Mouse (Mus musculus) neural tube, embryonic 12.5 days (tissue): Measurements from ENCODE around the gene Fam221b. TPM values are rescaled to one million over a fixed set of nuclear protein-coding genes. Genes with fewer than 3 reads are reported as not detected.

Source experiments
- ATAC-seq: fragments of 200-750 bp; cut with Nextera tagmentation; 2 replicates; pipeline ENCODE4 v1.8.0; 2017; ENCODE audit warnings: low read depth, mild to moderate bottlenecking, moderate TSS enrichment, moderate library complexity; ENCODE audit not compliant: low FRiP score
- H3K27ac ChIP-seq: fragments of 300-500 bp; sonication (generic); 2 replicates; pipeline ENCODE4 v1.5.1; 2016
- H3K27me3 ChIP-seq: fragments of 300-500 bp; sonication (generic); replicated peaks from 2 replicates; pipeline ENCODE4 v1.6.1; 2016; ENCODE audit warnings: mild to moderate bottlenecking
- H3K36me3 ChIP-seq: fragments of 300-500 bp; sonication (generic); 2 replicates; pipeline ENCODE4 v1.6.1; 2016; ENCODE audit warnings: mild to moderate bottlenecking
- H3K4me1 ChIP-seq: fragments of 300-500 bp; sonication (generic); 2 replicates; pipeline ENCODE4 v1.6.1; 2016
- H3K4me2 ChIP-seq: fragments of 300-500 bp; sonication (generic); replicated peaks from 2 replicates; pipeline ENCODE4 v1.6.1; 2016; ENCODE audit warnings: mild to moderate bottlenecking
- H3K4me3 ChIP-seq: fragments of 300-500 bp; sonication (generic); 2 replicates; pipeline ENCODE4 v1.5.1; 2016
- H3K9ac ChIP-seq: fragments of 300-500 bp; sonication (generic); 2 replicates; pipeline ENCODE4 v1.6.1; 2016; ENCODE audit warnings: mild to moderate bottlenecking
- H3K9me3 ChIP-seq: fragments of 300-500 bp; sonication (generic); 2 replicates; pipeline ENCODE4 v1.6.1; 2016; ENCODE audit warnings: mild to moderate bottlenecking
- WGBS: fragments of 180-500 bp; shearing (Covaris S2); methylation state at CpG from one replicate; pipeline ENCODE4 v1.1.7; 2016; 5-methylcytosine and 5-hydroxymethylcytosine counted together
- polyA plus RNA-seq: library from polyadenylated mRNA; unstranded; fragments of >200 nt; fragmentation: Nextera tagmentation; extraction: Ambion mirVana; gene quantifications from 2 replicates; pipeline ENCODE4 v1.2.1, GENCODE M21; 2016

Fam221b gene
- polyA plus RNA-seq, 1 experiment from 2014 or later: 3.2 TPM

DNA sequence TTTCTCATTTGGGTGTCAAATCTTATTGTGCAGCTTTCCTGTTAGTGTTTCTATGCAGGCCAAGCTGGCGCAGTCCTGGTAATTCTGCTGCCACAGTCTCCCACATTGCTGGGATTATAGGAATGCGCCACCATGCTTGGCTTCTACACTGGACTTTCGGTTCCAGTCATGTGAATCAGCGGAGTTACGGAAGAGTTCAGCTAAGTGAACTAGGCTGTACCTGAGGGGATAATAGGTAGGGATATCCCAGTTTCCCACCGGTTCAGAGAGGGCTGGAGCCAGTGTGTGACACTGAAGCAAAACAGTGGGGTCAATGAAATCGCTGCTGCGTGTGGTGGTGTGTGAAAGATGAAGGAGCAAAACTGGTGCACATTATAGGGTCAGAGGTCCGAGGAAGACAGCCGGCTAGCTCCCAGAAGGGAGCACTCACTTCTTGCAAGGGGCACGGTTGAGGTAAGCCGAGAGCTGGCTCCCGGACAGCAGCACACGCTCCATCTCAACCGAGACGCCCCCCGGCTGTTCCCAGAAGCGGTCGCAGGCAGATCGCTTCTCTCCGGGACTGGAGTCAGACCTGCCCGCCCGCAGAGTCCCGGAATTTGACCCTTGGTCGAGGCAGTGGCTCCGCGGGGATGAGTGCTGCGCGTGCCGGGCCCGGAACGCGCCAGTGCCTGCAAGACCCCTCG, 13.1 kb downstream of the Fam221b start:
- Histone ChIP-seq H3K4me2 (peak overlapping the region; percentile 85), H3K4me3 (peak overlapping the region; percentile 81), H3K4me1 (peaks cover 20% of the 10 kb centered on the region), H3K27me3 (0 out of 2 replicates have a peak, but pooled peaks cover 3% of the 10 kb centered on the region), H3K27ac (peak overlapping the region; percentile 87), H3K9ac (peak overlapping the region; percentile 90), H3K36me3 (peaks cover 9% of the 10 kb centered on the region; the same call in 1 of the 2 replicates), H3K9me3 (no peaks in the 10 kb centered on the region)
- peak; percentile 56 for ATAC-seq
- 6% methylated on average over 34 of the region's 34 CpGs for WGBS

- H3K27me3 ChIP-seq: no peaks in the 10 kb centered on the region
- H3K36me3 ChIP-seq: peaks cover 27% of the 10 kb centered on the region
- no peak within 1 kb of the TSS for H3K9ac ChIP-seq
- no peak for ATAC-seq
- 0 out of 2 replicates have a peak within 1 kb of the TSS, but pooled peaks have one; percentile 12 for H3K4me3 ChIP-seq
- H3K9me3 ChIP-seq: peaks cover 7% of the 10 kb centered on the region; the same call in 1 of the 2 replicates
- 21% methylated on average over 24 of the region's 24 CpGs for WGBS
- H3K4me1 ChIP-seq: peaks cover 20% of the 10 kb centered on the region
- H3K27ac ChIP-seq: no peak within 1 kb of the TSS
- H3K4me2 ChIP-seq: peak within 1 kb of the TSS; percentile 54
Measured at GRCm38 (mm10) chr4:43653161-43654015, 15.6 kb downstream of the Fam221b start, which contains the start of gene Spag8. TSS of gene Spag8 (minus strand) at chr4:43653594.

DNA sequence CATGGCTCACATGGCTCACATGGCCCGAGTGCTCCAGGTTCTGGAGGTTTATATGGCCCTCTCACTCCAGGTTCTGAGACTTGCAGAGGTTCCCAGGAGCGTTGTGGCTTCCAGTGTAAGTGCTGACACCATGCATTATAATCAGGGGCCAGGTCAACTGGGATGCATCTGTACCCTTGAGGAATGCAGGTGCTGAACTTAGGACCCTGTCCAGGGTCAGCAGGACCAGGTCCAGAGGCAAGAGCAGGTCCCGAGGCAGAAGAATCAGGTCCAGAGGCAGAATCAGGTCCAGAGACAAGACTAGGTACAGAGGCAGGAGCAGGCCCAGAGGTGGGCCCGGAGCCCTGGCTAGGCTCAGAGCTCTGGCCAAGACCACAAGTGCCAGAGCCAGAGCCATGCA, 16.2 kb downstream of the Fam221b start:
- peaks cover 20% of the 10 kb centered on the region for H3K4me1 ChIP-seq
- no peak overlapping the region for H3K9ac ChIP-seq
- no peak overlapping the region for H3K4me3 ChIP-seq
- H3K27ac ChIP-seq: no peak overlapping the region
- H3K9me3 ChIP-seq: peaks cover 7% of the 10 kb centered on the region; the same call in 1 of the 2 replicates
- peak overlapping the region; percentile 54 for H3K4me2 ChIP-seq
- no peak for ATAC-seq
- WGBS: 92% methylated on average over 4 of the region's 4 CpGs
- no peaks in the 10 kb centered on the region for H3K27me3 ChIP-seq
- peaks cover 31% of the 10 kb centered on the region for H3K36me3 ChIP-seq

GRCm38 (mm10) chr4:43649783-43650182, 19.2 kb downstream of the Fam221b start:
- Histone ChIP-seq H3K4me2 (no peak overlapping the region), H3K27ac (no peak overlapping the region), H3K36me3 (peaks cover 39% of the 10 kb centered on the region), H3K27me3 (no peaks in the 10 kb centered on the region), H3K4me3 (no peak overlapping the region), H3K9me3 (peaks cover 7% of the 10 kb centered on the region; the same call in 1 of the 2 replicates), H3K9ac (no peak overlapping the region), H3K4me1 (peaks cover 10% of the 10 kb centered on the region)
- no peak for ATAC-seq
- WGBS: 98% methylated on average over 3 of the region's 3 CpGs

DNA sequence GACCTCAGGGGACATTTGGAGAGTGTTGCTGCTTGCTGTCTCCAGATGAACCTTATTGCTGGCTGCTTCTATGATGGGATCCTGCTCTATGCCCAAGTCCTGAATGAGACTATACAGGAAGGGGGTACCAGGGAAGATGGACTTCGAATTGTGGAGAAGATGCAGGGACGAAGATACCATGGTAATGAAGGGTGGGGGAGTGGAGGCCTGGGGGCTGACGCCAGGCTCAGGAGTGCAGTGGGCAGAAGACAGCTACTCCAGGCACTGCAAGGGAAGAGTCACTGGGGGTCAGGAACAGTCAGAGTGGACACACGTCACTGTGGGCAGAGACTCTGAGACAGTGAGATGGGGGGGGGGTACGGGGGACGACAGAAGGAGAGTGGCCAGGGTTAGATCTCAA, 28.5 kb downstream of the Fam221b start:
- Histone ChIP-seq H3K9ac (no peak overlapping the region), H3K27ac (no peak overlapping the region), H3K9me3 (no peaks in the 10 kb centered on the region), H3K4me2 (no peak overlapping the region), H3K27me3 (no peaks in the 10 kb centered on the region), H3K36me3 (peaks cover 19% of the 10 kb centered on the region), H3K4me1 (no peaks in the 10 kb centered on the region), H3K4me3 (no peak overlapping the region)
- 86% methylated on average over 6 of the region's 6 CpGs for WGBS
- no peak for ATAC-seq

DNA sequence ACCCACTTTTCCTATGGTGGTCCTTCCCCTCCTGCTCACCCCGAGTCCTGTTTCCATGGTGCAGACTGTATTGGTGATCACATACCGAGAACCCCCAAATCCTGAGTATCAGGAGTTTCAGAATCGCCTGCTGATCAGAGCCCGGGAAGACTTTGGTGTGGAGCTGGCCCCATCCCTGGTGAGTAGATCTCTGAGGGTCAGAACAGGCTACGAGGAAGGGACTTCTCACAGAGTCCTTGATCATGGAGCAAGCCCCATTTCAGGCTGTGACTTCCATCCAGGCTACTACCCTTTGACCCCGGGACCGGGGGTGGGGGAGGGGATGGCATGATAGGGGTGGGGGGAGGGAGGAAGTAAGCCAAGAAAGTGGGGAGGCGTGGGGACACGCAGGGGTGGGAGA, 28.9 kb downstream of the Fam221b start:
- Histone ChIP-seq H3K27me3 (no peaks in the 10 kb centered on the region), H3K36me3 (peaks cover 19% of the 10 kb centered on the region), H3K4me2 (no peak overlapping the region), H3K9ac (no peak overlapping the region), H3K4me1 (no peaks in the 10 kb centered on the region), H3K4me3 (no peak overlapping the region), H3K27ac (no peak overlapping the region), H3K9me3 (no peaks in the 10 kb centered on the region)
- no peak for ATAC-seq
- 78% methylated on average over 9 of the region's 9 CpGs for WGBS

DNA sequence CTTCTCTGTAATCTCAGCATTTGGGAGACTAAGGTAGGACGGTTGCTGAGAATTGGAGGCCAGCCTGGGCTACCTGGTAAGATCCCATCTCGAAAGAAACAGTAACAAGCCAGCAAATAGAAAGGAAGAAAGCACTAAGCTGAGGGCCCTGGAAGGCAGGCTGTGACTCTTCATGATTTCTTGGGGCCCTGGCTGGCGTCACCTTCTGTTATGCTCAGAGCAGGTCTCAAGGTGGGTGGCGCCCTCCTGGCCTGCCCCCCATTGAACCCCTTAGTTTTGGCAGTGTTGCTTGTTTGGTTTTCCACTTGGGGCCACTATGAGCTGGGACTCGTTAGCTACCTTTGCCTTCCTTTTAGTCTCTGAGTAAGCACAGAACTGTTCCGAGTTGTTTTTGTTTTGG, 32.2 kb downstream of the Fam221b start:
- WGBS: 77% methylated on average over 6 of the region's 6 CpGs
- no peak overlapping the region for H3K4me3 ChIP-seq
- no peaks in the 10 kb centered on the region for H3K9me3 ChIP-seq
- H3K27me3 ChIP-seq: no peaks in the 10 kb centered on the region
- H3K36me3 ChIP-seq: peaks cover 5% of the 10 kb centered on the region; the same call in 1 of the 2 replicates
- peak overlapping the region; percentile 92; the same call in 1 of the 2 replicates for H3K4me2 ChIP-seq
- no peak overlapping the region for H3K9ac ChIP-seq
- no peak overlapping the region for H3K27ac ChIP-seq
- H3K4me1 ChIP-seq: peaks cover 26% of the 10 kb centered on the region
- no peak for ATAC-seq

DNA sequence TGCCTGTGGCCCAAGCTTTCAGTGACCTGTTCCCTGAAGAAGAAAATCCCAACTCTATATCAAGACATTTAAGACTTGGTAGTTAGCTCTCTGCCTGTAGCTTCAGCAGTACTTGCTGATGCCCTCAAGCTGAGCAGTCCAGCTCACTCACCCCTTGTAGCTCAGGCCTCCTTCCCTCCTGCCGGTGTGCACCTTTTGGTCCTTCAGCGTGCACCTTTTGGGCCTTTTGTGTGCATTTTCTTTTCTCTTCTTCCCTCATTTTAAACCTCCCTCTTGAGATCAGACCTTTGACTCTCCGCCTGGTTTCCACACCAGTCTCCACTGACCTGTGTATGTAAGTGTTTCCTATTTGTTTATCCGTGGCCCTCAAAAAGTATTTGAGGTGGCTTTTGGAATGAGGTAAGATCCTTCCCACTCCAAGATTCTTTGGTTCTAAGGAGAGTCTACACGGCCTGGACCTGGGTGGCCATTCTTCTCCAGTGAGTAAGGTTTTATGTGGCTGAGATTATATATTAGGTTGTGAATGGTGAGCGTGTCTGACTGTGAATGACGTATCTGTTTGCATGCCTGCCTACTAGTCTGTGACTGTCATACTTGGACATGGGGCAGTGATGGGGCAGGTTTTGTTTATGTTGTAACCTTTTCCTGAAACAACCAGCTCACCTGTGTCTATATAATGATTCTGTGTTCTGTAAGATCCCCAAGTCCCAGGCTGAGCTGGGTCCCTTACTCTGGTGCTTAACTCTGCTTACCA, 34.1 kb downstream of the Fam221b start:
- Histone ChIP-seq H3K27ac (no peak overlapping the region), H3K4me3 (no peak overlapping the region), H3K9ac (0 out of 2 replicates have a peak overlapping the region, but pooled peaks have one; percentile 26), H3K27me3 (no peaks in the 10 kb centered on the region), H3K9me3 (no peaks in the 10 kb centered on the region), H3K4me1 (peaks cover 30% of the 10 kb centered on the region), H3K36me3 (no peaks in the 10 kb centered on the region), H3K4me2 (peak overlapping the region; percentile 92)
- no peak for ATAC-seq
- 87% methylated on average over 7 of the region's 7 CpGs for WGBS

GRCm38 (mm10) chr4:43633736-43634135, 35.2 kb downstream of the Fam221b start:
- Histone ChIP-seq H3K4me3 (0 out of 2 replicates have a peak overlapping the region, but pooled peaks have one; percentile 11), H3K9me3 (no peaks in the 10 kb centered on the region), H3K27ac (no peak overlapping the region), H3K9ac (no peak overlapping the region), H3K4me2 (peak overlapping the region; percentile 92), H3K27me3 (no peaks in the 10 kb centered on the region), H3K36me3 (no peaks in the 10 kb centered on the region), H3K4me1 (peaks cover 30% of the 10 kb centered on the region)
- no peak for ATAC-seq
- 93% methylated on average over 2 of the region's 2 CpGs for WGBS

DNA sequence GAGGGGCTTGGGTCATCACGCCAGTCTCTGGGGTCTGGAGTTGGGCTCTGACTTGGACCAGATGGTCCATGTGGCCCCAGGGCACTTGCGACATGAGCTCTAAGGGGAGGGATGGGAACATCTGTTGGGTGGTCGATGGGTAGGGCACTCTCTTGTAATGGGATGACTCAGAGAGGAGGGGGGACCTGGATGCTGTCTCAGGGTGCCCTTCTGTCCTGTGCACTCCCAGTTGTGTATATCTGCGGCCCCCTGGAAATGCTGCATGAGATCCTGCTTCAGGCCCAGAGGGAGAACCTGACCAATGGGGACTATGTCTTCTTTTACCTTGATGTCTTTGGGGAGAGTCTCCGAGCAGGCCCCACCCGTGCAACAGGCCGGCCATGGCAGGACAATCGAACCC, 35.6 kb downstream of the Fam221b start:
- H3K36me3 ChIP-seq: no peaks in the 10 kb centered on the region
- no peak for ATAC-seq
- 66% methylated on average over 8 of the region's 8 CpGs for WGBS
- 0 out of 2 replicates have a peak overlapping the region, but pooled peaks have one; percentile 11 for H3K4me3 ChIP-seq
- peaks cover 30% of the 10 kb centered on the region for H3K4me1 ChIP-seq
- no peaks in the 10 kb centered on the region for H3K27me3 ChIP-seq
- H3K4me2 ChIP-seq: peak overlapping the region; percentile 92
- no peak overlapping the region for H3K9ac ChIP-seq
- no peaks in the 10 kb centered on the region for H3K9me3 ChIP-seq
- H3K27ac ChIP-seq: no peak overlapping the region

DNA sequence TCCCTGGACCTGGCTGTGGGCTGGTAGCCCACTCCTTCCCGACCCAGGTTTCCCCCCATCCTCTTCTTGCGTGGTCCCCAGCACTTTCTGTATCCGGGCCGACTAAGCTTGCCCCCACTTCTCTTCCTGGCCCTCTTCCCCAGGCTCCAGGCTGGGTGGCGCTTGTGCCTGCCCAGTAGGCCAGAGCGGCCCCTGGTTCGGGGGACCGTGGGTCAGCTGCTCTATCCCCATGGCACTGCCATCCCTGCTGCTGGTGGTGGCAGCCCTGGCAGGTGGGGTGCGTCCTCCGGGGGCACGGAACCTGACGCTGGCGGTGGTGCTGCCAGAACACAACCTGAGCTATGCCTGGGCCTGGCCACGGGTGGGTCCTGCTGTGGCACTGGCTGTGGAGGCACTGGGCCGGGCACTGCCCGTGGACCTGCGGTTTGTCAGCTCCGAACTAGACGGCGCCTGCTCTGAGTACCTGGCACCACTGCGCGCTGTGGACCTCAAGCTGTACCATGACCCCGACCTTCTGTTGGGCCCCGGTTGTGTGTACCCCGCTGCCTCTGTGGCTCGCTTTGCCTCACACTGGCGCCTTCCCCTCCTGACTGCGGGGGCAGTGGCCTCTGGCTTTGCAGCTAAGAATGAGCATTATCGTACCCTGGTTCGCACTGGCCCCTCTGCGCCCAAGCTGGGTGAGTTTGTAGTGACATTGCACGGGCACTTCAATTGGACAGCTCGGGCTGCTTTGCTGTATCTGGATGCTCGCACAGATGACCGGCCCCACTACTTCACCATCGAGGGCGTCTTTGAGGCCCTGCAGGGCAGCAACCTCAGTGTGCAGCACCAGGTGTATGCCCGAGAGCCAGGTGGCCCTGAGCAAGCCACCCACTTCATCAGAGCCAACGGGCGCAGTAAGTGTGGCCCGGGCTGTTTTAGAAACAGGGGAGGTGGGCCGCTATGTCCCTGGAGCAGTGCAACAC, 36.7 kb downstream of the Fam221b start:
- Histone ChIP-seq H3K4me3 (peak overlapping the region; percentile 63), H3K9me3 (no peaks in the 10 kb centered on the region), H3K27ac (peak overlapping the region; percentile 82), H3K9ac (peak overlapping the region; percentile 93), H3K27me3 (no peaks in the 10 kb centered on the region), H3K36me3 (no peaks in the 10 kb centered on the region), H3K4me1 (peaks cover 30% of the 10 kb centered on the region), H3K4me2 (peak overlapping the region; percentile 92)
- ATAC-seq: peak; percentile 31; the same call in 1 of the 2 replicates
- 43% methylated on average over 42 of the region's 42 CpGs for WGBS
